Mouse (Mus musculus) intestine, embryonic 14.5 days (tissue): Measurements from ENCODE around the gene Nutm2. TPM values are rescaled to one million over a fixed set of nuclear protein-coding genes. Genes with fewer than 3 reads are reported as not detected.
"Not testable (repeated sequence)": the region's sequence is repeated elsewhere in the genome, so short reads cannot be mapped to it uniquely, and the experiment has no call there.

ENCODE experiments used
- ATAC-seq: fragments of 200-750 bp; cut with Nextera tagmentation; replicated peaks from 2 replicates; pipeline ENCODE4 v1.8.0; 2017; ENCODE audit warnings: low read depth, moderate number of reproducible peaks, moderate TSS enrichment, moderate library complexity; ENCODE audit not compliant: low FRiP score, low TSS enrichment
- DNase-seq: peaks from one replicate; pipeline ENCODE4 v3.0.0-alpha.2; 2018; ENCODE audit warnings: low spot score
- H3K27ac ChIP-seq: fragments of 300-500 bp; sonication (generic); 2 replicates; pipeline ENCODE4 v1.5.1; 2014; ENCODE audit warnings: low read depth, mild to moderate bottlenecking, control low read depth
- H3K27me3 ChIP-seq: fragments of 300-500 bp; sonication (generic); replicated peaks from 2 replicates; pipeline ENCODE4 v1.6.1; 2014; ENCODE audit warnings: low read length, control low read depth; ENCODE audit not compliant: control insufficient read depth, insufficient read depth
- H3K36me3 ChIP-seq: fragments of 300-500 bp; sonication (generic); 2 replicates; pipeline ENCODE4 v1.6.1; 2014; ENCODE audit warnings: low read length, control low read depth; ENCODE audit not compliant: control insufficient read depth, insufficient read depth
- H3K4me1 ChIP-seq: fragments of 300-500 bp; sonication (generic); replicated peaks from 2 replicates; pipeline ENCODE4 v1.6.1; 2014; ENCODE audit warnings: low read length, control low read depth, mixed read lengths; ENCODE audit not compliant: control insufficient read depth, insufficient read depth
- H3K4me2 ChIP-seq: fragments of 300-500 bp; sonication (generic); 2 replicates; pipeline ENCODE4 v1.6.1; 2014; ENCODE audit warnings: low read length
- H3K4me3 ChIP-seq: fragments of 300-500 bp; sonication (generic); 2 replicates; pipeline ENCODE4 v1.5.1; 2014; ENCODE audit warnings: low read depth, low read length, control low read depth, mixed read lengths
- H3K9ac ChIP-seq: fragments of 300-500 bp; sonication (generic); 2 replicates; pipeline ENCODE4 v1.6.1; 2014; ENCODE audit warnings: mild to moderate bottlenecking, low read length
- H3K9me3 ChIP-seq: fragments of 300-500 bp; sonication (generic); 2 replicates; pipeline ENCODE4 v1.6.1; 2016; ENCODE audit warnings: low read length, control low read depth; ENCODE audit not compliant: control insufficient read depth
- WGBS: fragments of 180-500 bp; shearing (Covaris S2); extraction: QIAGEN DNeasy Blood & Tissue Kit; methylation state at CpG from one replicate; pipeline ENCODE4 v1.1.7; 2014; 5-methylcytosine and 5-hydroxymethylcytosine counted together
- polyA plus RNA-seq: library from polyadenylated mRNA; unstranded; fragments of >200 nt; fragmentation: Nextera tagmentation; extraction: Ambion mirVana; gene quantifications from 2 replicates; pipeline ENCODE4 v1.2.1, GENCODE M21; 2014

Gene Nutm2
- polyA plus RNA-seq, 1 experiment from 2014 or later = not detected

GRCm38 (mm10) chr13:50452266-50452665 lies 14.8 kb upstream of the Nutm2 start:
- ATAC-seq, DNase-seq, H3K4me2 ChIP-seq, H3K4me3 ChIP-seq, H3K9ac ChIP-seq, H3K27ac ChIP-seq, H3K27me3 ChIP-seq, H3K9me3 ChIP-seq, H3K36me3 ChIP-seq, H3K4me1 ChIP-seq: not testable (repeated sequence)
- WGBS = 70% methylated on average over 9 of the region's 9 CpGs

GRCm38 (mm10) chr13:50453426-50453825 lies 13.7 kb upstream of the Nutm2 start:
- no peaks in the 10 kb centered on the region for H3K27me3 ChIP-seq
- H3K4me3 ChIP-seq = no peak overlapping the region
- H3K4me2 ChIP-seq = no peak overlapping the region
- ATAC-seq (no peak), DNase-seq (no peak)
- 0 out of 2 replicates have a peak, but pooled peaks cover 3% of the 10 kb centered on the region for H3K9me3 ChIP-seq
- H3K9ac ChIP-seq = no peak overlapping the region
- H3K27ac ChIP-seq = no peak overlapping the region
- no peaks in the 10 kb centered on the region for H3K4me1 ChIP-seq
- H3K36me3 ChIP-seq = no peaks in the 10 kb centered on the region
- 30% methylated on average over 4 of the region's 4 CpGs for WGBS

GRCm38 (mm10) chr13:50460433-50460832 lies 6.7 kb upstream of the Nutm2 start:
- not testable (repeated sequence) for H3K4me3 ChIP-seq, H3K27ac ChIP-seq
- 60% methylated on average over 2 of the region's 2 CpGs for WGBS

GRCm38 (mm10) chr13:50464621-50465562 lies 2.2 kb upstream of the Nutm2 start:
- peak overlapping the region; percentile 20 for H3K4me3 ChIP-seq
- WGBS = 25% methylated on average over 27 of the region's 27 CpGs
- H3K9ac ChIP-seq = no peak overlapping the region
- H3K27ac ChIP-seq = no peak overlapping the region
- H3K4me2 ChIP-seq = peak overlapping the region; percentile 41
- ATAC-seq (no peak), DNase-seq (no peak)
- no peaks in the 10 kb centered on the region for H3K27me3 ChIP-seq
- H3K36me3 ChIP-seq = no peaks in the 10 kb centered on the region
- no peaks in the 10 kb centered on the region for H3K4me1 ChIP-seq
- no peaks in the 10 kb centered on the region for H3K9me3 ChIP-seq

More at GRCm38 (mm10) chr13:50460433-50460832, 6.7 kb upstream of the Nutm2 start:
- ATAC-seq, DNase-seq, H3K27me3 ChIP-seq, H3K36me3 ChIP-seq, H3K9ac ChIP-seq, H3K4me2 ChIP-seq, H3K9me3 ChIP-seq, H3K4me1 ChIP-seq: not testable (repeated sequence)

- H3K4me2 ChIP-seq, H3K4me1 ChIP-seq, H3K36me3 ChIP-seq, ATAC-seq, H3K4me3 ChIP-seq, H3K9me3 ChIP-seq, H3K27me3 ChIP-seq, DNase-seq, H3K27ac ChIP-seq, H3K9ac ChIP-seq: not testable (repeated sequence)
These were observed 21.4 kb downstream of the Nutm2 start for GRCm38 (mm10) chr13:50488510-50488909.

GRCm38 (mm10) chr13:50510470-50511343 lies 43.6 kb downstream of the Nutm2 start:
- H3K4me2 ChIP-seq, H3K4me1 ChIP-seq, H3K9me3 ChIP-seq, H3K4me3 ChIP-seq, ATAC-seq, H3K27ac ChIP-seq, H3K9ac ChIP-seq, H3K36me3 ChIP-seq, H3K27me3 ChIP-seq, DNase-seq: not testable (repeated sequence)
- WGBS = 82% methylated on average over 9 of the region's 9 CpGs

Other genes starting within 250 kb of the Nutm2 start
- gene Gm906, start 217.0 kb upstream of the Nutm2 start, polyA plus RNA-seq = not detected in 2 replicates
- gene Fbxw17, start 49.4 kb upstream of the Nutm2 start, polyA plus RNA-seq = 29.2 and 34.1 TPM in 2 replicates
- gene Gm47429, start 23.4 kb upstream of the Nutm2 start, polyA plus RNA-seq = not detected in 2 replicates
- gene Gm904, start 175.9 kb downstream of the Nutm2 start, polyA plus RNA-seq = not detected in 2 replicates
- not detected in 2 replicates for gene Gm8765, start 231.0 kb downstream of the Nutm2 start, polyA plus RNA-seq